Mouse (Mus musculus) E14TG2a.4 (cell line): ENCODE data around the gene Smim1.
A peak's percentile ranks its signal among the peaks of the same experiment; 100 is the strongest.

Experiments used
- CTCF ChIP-seq: conservative IDR thresholded peaks from 2 replicates; pipeline ENCODE4 v1.5.1; 2014; ENCODE audit warnings: low read length
- NANOG ChIP-seq: IDR thresholded peaks from 2 replicates; pipeline ENCODE4 v1.6.1; 2014; ENCODE audit warnings: borderline replicate concordance, low read length, mixed read lengths
- POU5F1 ChIP-seq: IDR thresholded peaks from 2 replicates; pipeline ENCODE4 v1.6.1; 2014; ENCODE audit warnings: low read length, borderline replicate concordance

DNA sequence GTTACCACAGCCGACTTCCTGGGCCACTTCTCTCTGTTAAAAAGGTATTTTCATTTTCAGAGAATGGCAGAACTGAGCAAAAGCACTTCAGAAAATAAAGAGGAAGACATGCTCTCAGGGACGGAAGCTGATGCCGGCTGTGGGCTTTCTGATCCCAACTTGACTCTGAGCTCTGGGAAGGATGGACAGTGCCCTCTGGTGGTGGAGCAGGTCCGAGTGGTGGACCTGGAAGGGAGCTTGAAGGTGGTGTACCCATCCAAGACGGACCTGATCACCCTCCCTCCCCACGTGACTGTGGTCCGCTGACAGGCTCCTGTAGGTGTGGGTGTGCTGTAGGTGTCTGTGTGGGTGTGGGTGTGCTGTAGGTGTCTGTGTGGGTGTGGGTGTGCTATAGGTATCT lies 6.5 kb downstream of the Smim1 start:
- TF ChIP-seq CTCF (peak; percentile 54), NANOG (no peak), POU5F1 (no peak)
